Mouse (Mus musculus) liver, embryonic 14.5 days (tissue): ENCODE results near the gene Tmem38b. TPM values are rescaled to one million over a fixed set of nuclear protein-coding genes. Genes with fewer than 3 reads are reported as not detected.

Source experiments
- ATAC-seq: fragments of 200-750 bp; cut with Nextera tagmentation; 2 replicates; pipeline ENCODE4 v1.8.0; 2017; ENCODE audit warnings: moderate number of reproducible peaks, mild to moderate bottlenecking, moderate library complexity; ENCODE audit not compliant: insufficient read depth
- DNase-seq, 3 experiments: peaks; one replicate each; pipeline ENCODE4 v3.0.0-alpha.2; 2012 to 2013; ENCODE audit warnings: low read depth in 3 of 3, low spot score in 3 of 3
- H3K27ac ChIP-seq: fragments of 300-500 bp; sonication (generic); 2 replicates; pipeline ENCODE4 v1.5.1; 2014; ENCODE audit warnings: moderate library complexity, mild to moderate bottlenecking, control low read depth, inconsistent platforms
- H3K27me3 ChIP-seq: fragments of 300-500 bp; sonication (generic); 2 replicates; pipeline ENCODE4 v1.6.1; 2014; ENCODE audit warnings: mild to moderate bottlenecking, low read length, moderate library complexity; ENCODE audit not compliant: control insufficient read depth, insufficient read depth
- H3K36me3 ChIP-seq: fragments of 300-500 bp; sonication (generic); replicated peaks from 2 replicates; pipeline ENCODE4 v1.6.1; 2014; ENCODE audit warnings: low read depth; ENCODE audit not compliant: control insufficient read depth, insufficient read depth
- H3K4me1 ChIP-seq, 2 experiments: fragments of 200-500 bp in 1 of 2; fragments of 300-500 bp in 1 of 2; sonication (generic) in 1 of 2; replicated peaks; 2 replicates each; pipeline ENCODE4 v1.6.1; 2012 to 2014; ENCODE audit warnings: antibody characterized with exemption in 1 of 2, inconsistent platforms in 1 of 2, low read length in 1 of 2; ENCODE audit not compliant: control insufficient read depth in 2 of 2, insufficient read depth in 2 of 2
- H3K4me2 ChIP-seq: fragments of 300-500 bp; sonication (generic); 2 replicates; pipeline ENCODE4 v1.6.1; 2014; ENCODE audit warnings: low read depth, mild to moderate bottlenecking, control low read depth, moderate library complexity
- H3K4me3 ChIP-seq, 2 experiments: fragments of 200-500 bp in 1 of 2; fragments of 300-500 bp in 1 of 2; sonication (generic) in 1 of 2; 2 replicates each; pipeline ENCODE4 v1.5.1; 2012 to 2014; ENCODE audit warnings: low read depth in 2 of 2, low read length in 2 of 2, mild to moderate bottlenecking in 2 of 2, control low read depth in 1 of 2, inconsistent platforms in 1 of 2, moderate library complexity in 1 of 2; ENCODE audit not compliant: insufficient read depth in 1 of 2
- H3K9ac ChIP-seq: fragments of 300-500 bp; sonication (generic); replicated peaks from 2 replicates; pipeline ENCODE4 v1.6.1; 2014; ENCODE audit warnings: mild to moderate bottlenecking, control low read depth, moderate library complexity
- H3K9me3 ChIP-seq: fragments of 300-500 bp; sonication (generic); 2 replicates; pipeline ENCODE4 v1.6.1; 2016; ENCODE audit warnings: low read length, mixed read lengths; ENCODE audit not compliant: control insufficient read depth
- CTCF ChIP-seq: IDR thresholded peaks from 2 replicates; pipeline ENCODE4 v1.5.1; 2016; ENCODE audit warnings: antibody characterized with exemption, low read depth, control low read depth
- EP300 ChIP-seq: IDR thresholded peaks from 2 replicates; pipeline ENCODE4 v1.6.1; 2016; ENCODE audit warnings: antibody characterized with exemption, low read depth
- WGBS: fragments of 180-500 bp; shearing (Covaris S2); extraction: QIAGEN DNeasy Blood & Tissue Kit; methylation state at CpG from one replicate; pipeline ENCODE4 v1.1.7; 2014; ENCODE audit not compliant: insufficient replicate concordance; 5-methylcytosine and 5-hydroxymethylcytosine counted together
- polyA plus RNA-seq, 2 experiments: library from polyadenylated mRNA; depleted of rRNA in 1 of 2; stranded (reverse) in 1 of 2; unstranded in 1 of 2; fragments of >200 nt; fragmentation: Nextera tagmentation in 1 of 2; extraction: Ambion mirVana in 1 of 2; gene quantifications; 2 replicates each; pipeline versions ENCODE4 v1.2.1 to v1.2.3; 2012 to 2014

Gene Tmem38b
- polyA plus RNA-seq, 2 experiments: 2.1 to 3.8 TPM

GRCm38 (mm10) chr4:53840158-53840870 lies 14.5 kb downstream of the Tmem38b start:
- no peak overlapping the region for H3K27ac ChIP-seq
- H3K36me3 ChIP-seq: no peaks in the 10 kb centered on the region
- H3K4me2 ChIP-seq: no peak overlapping the region
- H3K27me3 ChIP-seq: no peaks in the 10 kb centered on the region
- TF ChIP-seq CTCF (no peak), EP300 (no peak)
- no peak for ATAC-seq
- no peaks in the 10 kb centered on the region for H3K4me1 ChIP-seq
- H3K9ac ChIP-seq: no peak overlapping the region
- H3K9me3 ChIP-seq: no peaks in the 10 kb centered on the region
- DNase-seq: no peak
- WGBS: 73% methylated on average over 15 of the region's 15 CpGs
- no peak overlapping the region for H3K4me3 ChIP-seq

GRCm38 (mm10) chr4:53843553-53843952 lies 17.7 kb downstream of the Tmem38b start:
- H3K27me3 ChIP-seq: no peaks in the 10 kb centered on the region
- H3K4me2 ChIP-seq: no peak overlapping the region
- H3K9ac ChIP-seq: no peak overlapping the region
- H3K27ac ChIP-seq: no peak overlapping the region
- H3K9me3 ChIP-seq: no peaks in the 10 kb centered on the region
- 60% methylated on average over 8 of the region's 8 CpGs for WGBS
- no peaks in the 10 kb centered on the region for H3K36me3 ChIP-seq
- H3K4me3 ChIP-seq: no peak overlapping the region
- DNase-seq: no peak
- no peak for TF ChIP-seq EP300
- no peak for TF ChIP-seq CTCF
- no peaks in the 10 kb centered on the region for H3K4me1 ChIP-seq
- no peak for ATAC-seq

DNA sequence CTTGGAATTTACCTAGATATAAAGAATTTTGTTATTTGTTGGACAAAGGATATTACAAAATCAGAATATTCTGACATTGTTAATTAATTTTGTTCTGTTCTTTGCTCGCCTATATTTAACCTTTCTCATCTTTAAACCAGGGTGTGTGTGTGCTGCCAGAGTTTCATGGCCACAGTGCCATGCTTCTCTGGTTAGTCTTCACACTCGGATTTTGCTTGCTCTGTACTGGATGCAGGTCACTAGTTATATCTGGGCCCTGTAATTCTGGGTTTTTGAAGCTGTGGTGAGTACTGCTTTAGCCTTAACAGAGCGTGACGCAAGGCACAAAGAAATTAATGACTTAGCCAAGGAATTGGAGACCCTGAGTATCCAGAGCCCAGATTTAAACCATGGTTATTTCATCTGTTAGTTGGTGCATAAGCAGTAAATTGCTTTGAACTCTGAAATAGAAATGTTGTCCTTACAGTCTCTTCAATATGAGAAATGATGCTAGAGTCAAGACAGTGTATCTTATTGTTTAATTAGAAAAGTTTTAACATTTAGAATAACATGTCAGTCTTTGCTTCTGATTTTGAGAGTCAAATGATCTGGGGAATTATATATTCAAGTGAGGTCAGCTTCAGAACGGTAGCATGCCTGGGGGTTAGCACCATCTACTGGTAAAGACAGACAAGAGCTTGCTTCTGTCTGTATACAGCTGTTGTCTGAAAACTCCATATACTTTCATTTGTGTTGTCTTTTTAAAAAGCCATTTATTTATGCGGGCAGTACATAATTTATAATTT lies 19.2 kb downstream of the Tmem38b start:
- WGBS: 45% methylated on average over 6 of the region's 6 CpGs
- DNase-seq (no peak), ATAC-seq (no peak)
- H3K36me3 ChIP-seq: no peaks in the 10 kb centered on the region
- no peak overlapping the region for H3K27ac ChIP-seq
- no peak for TF ChIP-seq EP300
- peak; percentile 46; the same call in 1 of the 2 replicates for TF ChIP-seq CTCF
- H3K4me1 ChIP-seq: no peaks in the 10 kb centered on the region
- H3K9me3 ChIP-seq: no peaks in the 10 kb centered on the region
- no peak overlapping the region for H3K9ac ChIP-seq
- H3K4me2 ChIP-seq: no peak overlapping the region
- H3K27me3 ChIP-seq: no peaks in the 10 kb centered on the region
- no peak overlapping the region for H3K4me3 ChIP-seq

DNA sequence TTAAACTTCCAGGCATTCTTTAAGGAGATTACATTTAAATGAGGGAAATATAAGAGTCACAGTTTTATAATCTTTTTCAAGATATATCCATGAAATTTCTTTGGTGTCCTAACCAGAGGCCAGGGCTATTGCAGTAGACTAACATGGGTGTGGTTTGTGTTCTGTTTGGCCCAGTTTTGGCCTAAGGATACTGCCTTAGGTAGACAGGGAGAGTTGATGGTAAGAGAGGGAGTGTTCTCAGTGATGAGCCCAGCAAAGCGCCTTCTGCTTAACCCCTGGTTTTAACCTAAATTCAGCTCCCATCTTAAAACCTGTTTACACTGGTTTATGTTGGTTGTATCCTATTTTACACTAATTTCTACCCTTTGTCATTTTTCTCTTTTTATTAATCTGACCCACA lies 19.8 kb downstream of the Tmem38b start:
- DNase-seq: no peak
- 73% methylated on average over 1 of the region's 1 CpGs for WGBS
- H3K36me3 ChIP-seq: no peaks in the 10 kb centered on the region
- no peak overlapping the region for H3K4me3 ChIP-seq
- no peak overlapping the region for H3K4me2 ChIP-seq
- TF ChIP-seq EP300 (no peak), CTCF (no peak)
- no peaks in the 10 kb centered on the region for H3K9me3 ChIP-seq
- H3K27me3 ChIP-seq: no peaks in the 10 kb centered on the region
- H3K9ac ChIP-seq: no peak overlapping the region
- H3K4me1 ChIP-seq: no peaks in the 10 kb centered on the region
- no peak for ATAC-seq
- no peak overlapping the region for H3K27ac ChIP-seq

DNA sequence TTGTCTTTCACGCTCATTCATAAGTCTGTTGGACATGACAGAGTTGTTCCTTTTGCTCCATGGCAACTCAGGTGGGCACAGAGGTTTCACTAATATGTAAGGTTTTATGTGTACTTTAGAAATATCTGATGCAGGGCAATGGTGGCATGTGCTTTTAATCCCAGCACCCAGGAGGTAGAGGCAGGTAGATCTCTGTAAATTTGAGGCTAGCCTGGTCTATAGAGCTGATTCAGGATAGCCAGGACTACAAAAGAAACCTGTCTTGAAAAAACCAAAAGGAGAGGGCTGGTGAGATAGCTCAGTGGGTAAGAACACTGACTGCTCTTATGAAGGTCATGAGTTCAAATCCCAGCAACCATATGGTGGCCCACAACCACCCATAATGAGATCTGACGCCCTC lies 20.5 kb downstream of the Tmem38b start:
- Histone ChIP-seq H3K27ac (no peak overlapping the region), H3K9ac (no peak overlapping the region), H3K4me1 (no peaks in the 10 kb centered on the region), H3K4me2 (no peak overlapping the region), H3K9me3 (no peaks in the 10 kb centered on the region), H3K27me3 (no peaks in the 10 kb centered on the region), H3K4me3 (no peak overlapping the region), H3K36me3 (no peaks in the 10 kb centered on the region)
- DNase-seq (no peak), ATAC-seq (no peak)
- WGBS: 41% methylated on average over 2 of the region's 2 CpGs
- no peak for TF ChIP-seq EP300
- no peak for TF ChIP-seq CTCF
